Mouse (Mus musculus): Measurements from ENCODE around the gene Il31.

- TF ChIP-seq CHD2 (IDR thresholded peaks at IDR 0.05; ENCODE audit: low read depth, low read length) (no peak), ZC3H11A (IDR thresholded peaks at IDR 0.05; ENCODE audit: borderline replicate concordance, low read depth, low read length) (no peak), HCFC1 (IDR thresholded peaks at IDR 0.05; ENCODE audit: borderline replicate concordance, insufficient read depth, low read length) (no peak), MAFK (IDR thresholded peaks at IDR 0.05; ENCODE audit: insufficient read depth, low read depth, low read length) (no peak), ZNF384 (IDR thresholded peaks at IDR 0.05; ENCODE audit: low read depth, low read length) (no peak)
Observed at GRCm38 (mm10) chr5:123432305-123432874, 56.9 kb downstream of the Il31 start.
